Mouse (Mus musculus): ENCODE data around the gene Pianp. TPM values are rescaled to one million over a fixed set of nuclear protein-coding genes. Genes with fewer than 3 reads are reported as not detected.

Pianp gene
- total RNA-seq, 2 experiments from 2014 or later, result 1.7 to 2.0 TPM

Other genes starting within 250 kb of the Pianp start
- gene Gm45234, start 240.7 kb upstream of the Pianp start, total RNA-seq (2021), result under 1 TPM in 1 of 2 experiments, not detected in 1; 0.98 TPM
- 10 to 100 TPM; 59.4 to 59.7 TPM for gene Atn1, start 240.2 kb upstream of the Pianp start, total RNA-seq (2021)
- 1 to 10 TPM; 3.4 to 3.7 TPM for gene Eno2, start 227.0 kb upstream of the Pianp start, total RNA-seq (2021)
- gene Lrrc23, start 217.0 kb upstream of the Pianp start, total RNA-seq (2021), result not detected
- gene Spsb2, start 188.0 kb upstream of the Pianp start, total RNA-seq (2021), result 1 to 10 TPM; 3.1 TPM
- gene Tpi1, start 182.4 kb upstream of the Pianp start, total RNA-seq (2021), result 100 to 1,000 TPM; 870 to 877 TPM
- gene Usp5, start 167.2 kb upstream of the Pianp start, total RNA-seq (2021), result 10 to 100 TPM; 87.5 to 87.9 TPM
- 10 to 100 TPM; 19.1 to 23.2 TPM for gene Cdca3, start 167.1 kb upstream of the Pianp start, total RNA-seq (2021)
- 1 to 10 TPM; 3.9 to 4.4 TPM for gene Gnb3, start 156.4 kb upstream of the Pianp start, total RNA-seq (2021)
- gene P3h3, start 138.9 kb upstream of the Pianp start, total RNA-seq (2021), result 10 to 100 TPM; 27.1 to 27.3 TPM
- gene Gpr162, start 132.7 kb upstream of the Pianp start, total RNA-seq (2021), result 1 to 10 TPM; 3.0 to 4.9 TPM
- 1 to 10 TPM; 1.2 to 2.1 TPM for gene Cd4, start 108.5 kb upstream of the Pianp start, total RNA-seq (2021)
- gene Lag3, start 85.0 kb upstream of the Pianp start, total RNA-seq (2021), result under 1 TPM; 0.72 to 0.84 TPM
- 100 to 1,000 TPM; 516 to 532 TPM for gene Ptms, start 76.6 kb upstream of the Pianp start, total RNA-seq (2021)
- 100 to 1,000 TPM; 231 to 236 TPM for gene Mlf2, start 65.3 kb upstream of the Pianp start, total RNA-seq (2021)
- 100 to 1,000 TPM; 102 to 108 TPM for gene Cops7a, start 31.2 kb upstream of the Pianp start, total RNA-seq (2021)
- 10 to 100 TPM; 27.7 to 29.3 TPM for gene Zfp384, start 12.5 kb downstream of the Pianp start, total RNA-seq (2021)
- gene Ing4, start 43.1 kb downstream of the Pianp start, total RNA-seq (2021), result 10 to 100 TPM; 41.8 to 47.3 TPM
- gene Acrbp, start 53.0 kb downstream of the Pianp start, total RNA-seq (2021), result 1 to 10 TPM; 2.1 to 2.8 TPM
- under 1 TPM; 0.37 to 0.53 TPM for gene Lpar5, start 71.2 kb downstream of the Pianp start, total RNA-seq (2021)
- gene Chd4, start 99.3 kb downstream of the Pianp start, total RNA-seq (2021), result 100 to 1,000 TPM; 170 to 183 TPM
- 10 to 100 TPM; 23.7 to 25.3 TPM for gene Nop2, start 135.2 kb downstream of the Pianp start, total RNA-seq (2021)
- gene Iffo1, start 148.5 kb downstream of the Pianp start, total RNA-seq (2021), result 10 to 100 TPM; 13.0 to 17.8 TPM
- 1,000 to 10,000 TPM; 3,414 to 3,559 TPM for gene Gapdh, start 169.8 kb downstream of the Pianp start, total RNA-seq (2021)
- 10 to 100 TPM; 42.3 to 51.8 TPM for gene Ncapd2, start 195.0 kb downstream of the Pianp start, total RNA-seq (2021)
- gene Mrpl51, start 195.1 kb downstream of the Pianp start, total RNA-seq (2021), result 100 to 1,000 TPM; 272 to 283 TPM
- gene Vamp1, start 218.9 kb downstream of the Pianp start, total RNA-seq (2021), result 1 to 10 TPM; 8.1 to 9.1 TPM
- gene Tapbpl, start 235.2 kb downstream of the Pianp start, total RNA-seq (2021), result 1 to 10 TPM; 2.8 to 4.4 TPM
- gene Cd27, start 240.3 kb downstream of the Pianp start, total RNA-seq (2021), result under 1 TPM; 0.37 to 0.55 TPM

All from heart, postnatal 10 days (tissue).